Mouse (Mus musculus) neural tube, embryonic 12.5 days (tissue): ENCODE measurements at regions not wholly inside any gene's neighbourhood (a gene's known extent, or its start where the extent isn't known, plus 50 kb on each side); places are given as distances from the start of the nearest gene placed in this dataset.

Experiments
- ATAC-seq: fragments of 200-750 bp; cut with Nextera tagmentation; 2 replicates; pipeline ENCODE4 v1.8.0; 2017; ENCODE audit warnings: low read depth, mild to moderate bottlenecking, moderate TSS enrichment, moderate library complexity; ENCODE audit not compliant: low FRiP score
- H3K27ac ChIP-seq: fragments of 300-500 bp; sonication (generic); 2 replicates; pipeline ENCODE4 v1.5.1; 2016
- H3K27me3 ChIP-seq: fragments of 300-500 bp; sonication (generic); replicated peaks from 2 replicates; pipeline ENCODE4 v1.6.1; 2016; ENCODE audit warnings: mild to moderate bottlenecking
- H3K36me3 ChIP-seq: fragments of 300-500 bp; sonication (generic); 2 replicates; pipeline ENCODE4 v1.6.1; 2016; ENCODE audit warnings: mild to moderate bottlenecking
- H3K4me1 ChIP-seq: fragments of 300-500 bp; sonication (generic); 2 replicates; pipeline ENCODE4 v1.6.1; 2016
- H3K4me2 ChIP-seq: fragments of 300-500 bp; sonication (generic); replicated peaks from 2 replicates; pipeline ENCODE4 v1.6.1; 2016; ENCODE audit warnings: mild to moderate bottlenecking
- H3K4me3 ChIP-seq: fragments of 300-500 bp; sonication (generic); 2 replicates; pipeline ENCODE4 v1.5.1; 2016
- H3K9ac ChIP-seq: fragments of 300-500 bp; sonication (generic); 2 replicates; pipeline ENCODE4 v1.6.1; 2016; ENCODE audit warnings: mild to moderate bottlenecking
- H3K9me3 ChIP-seq: fragments of 300-500 bp; sonication (generic); 2 replicates; pipeline ENCODE4 v1.6.1; 2016; ENCODE audit warnings: mild to moderate bottlenecking
- WGBS: fragments of 180-500 bp; shearing (Covaris S2); methylation state at CpG from one replicate; pipeline ENCODE4 v1.1.7; 2016; 5-methylcytosine and 5-hydroxymethylcytosine counted together

GRCm38 (mm10) chr13:72961291-72961690, 299.0 kb upstream of the Irx4 start:
- Histone ChIP-seq H3K9ac (no peak overlapping the region), H3K4me1 (peaks cover 13% of the 10 kb centered on the region), H3K27ac (no peak overlapping the region), H3K4me2 (no peak overlapping the region), H3K4me3 (no peak overlapping the region), H3K9me3 (no peaks in the 10 kb centered on the region), H3K27me3 (no peaks in the 10 kb centered on the region; the same call in 1 of the 2 replicates), H3K36me3 (no peaks in the 10 kb centered on the region)
- WGBS, result 95% methylated on average over 3 of the region's 3 CpGs
- ATAC-seq, result no peak

GRCm38 (mm10) chr13:72972165-72972564, 288.1 kb upstream of the Irx4 start:
- no peak overlapping the region for H3K9ac ChIP-seq
- 95% methylated on average over 4 of the region's 4 CpGs for WGBS
- no peak overlapping the region for H3K27ac ChIP-seq
- ATAC-seq, result no peak
- H3K4me3 ChIP-seq, result no peak overlapping the region
- no peak overlapping the region for H3K4me2 ChIP-seq
- H3K27me3 ChIP-seq, result no peaks in the 10 kb centered on the region
- H3K9me3 ChIP-seq, result no peaks in the 10 kb centered on the region
- no peaks in the 10 kb centered on the region for H3K4me1 ChIP-seq
- H3K36me3 ChIP-seq, result no peaks in the 10 kb centered on the region

GRCm38 (mm10) chr13:72972894-72973293, 287.4 kb upstream of the Irx4 start:
- no peak overlapping the region for H3K4me2 ChIP-seq
- no peak for ATAC-seq
- no peaks in the 10 kb centered on the region for H3K36me3 ChIP-seq
- H3K27ac ChIP-seq, result no peak overlapping the region
- no peaks in the 10 kb centered on the region for H3K9me3 ChIP-seq
- no peaks in the 10 kb centered on the region for H3K27me3 ChIP-seq
- no peak overlapping the region for H3K4me3 ChIP-seq
- 46% methylated on average over 1 of the region's 1 CpGs for WGBS
- no peaks in the 10 kb centered on the region for H3K4me1 ChIP-seq
- no peak overlapping the region for H3K9ac ChIP-seq

- H3K27ac ChIP-seq, result no peak overlapping the region
- H3K9ac ChIP-seq, result no peak overlapping the region
- no peak for ATAC-seq
- no peak overlapping the region for H3K4me3 ChIP-seq
- WGBS, result 86% methylated on average over 6 of the region's 6 CpGs
- H3K4me2 ChIP-seq, result no peak overlapping the region
- no peaks in the 10 kb centered on the region for H3K27me3 ChIP-seq
- no peaks in the 10 kb centered on the region for H3K9me3 ChIP-seq
- H3K4me1 ChIP-seq, result no peaks in the 10 kb centered on the region
- no peaks in the 10 kb centered on the region for H3K36me3 ChIP-seq
These were observed 283.1 kb upstream of the Irx4 start for GRCm38 (mm10) chr13:72977213-72977612.

GRCm38 (mm10) chr13:72977971-72978370, 282.3 kb upstream of the Irx4 start:
- Histone ChIP-seq H3K4me2 (no peak overlapping the region), H3K9me3 (no peaks in the 10 kb centered on the region), H3K36me3 (no peaks in the 10 kb centered on the region), H3K27me3 (no peaks in the 10 kb centered on the region), H3K9ac (no peak overlapping the region), H3K27ac (no peak overlapping the region), H3K4me3 (no peak overlapping the region), H3K4me1 (no peaks in the 10 kb centered on the region)
- 77% methylated on average over 3 of the region's 3 CpGs for WGBS
- no peak for ATAC-seq

- ATAC-seq, result no peak
- H3K36me3 ChIP-seq, result no peaks in the 10 kb centered on the region
- no peak overlapping the region for H3K4me2 ChIP-seq
- no peaks in the 10 kb centered on the region for H3K9me3 ChIP-seq
- H3K9ac ChIP-seq, result no peak overlapping the region
- no peak overlapping the region for H3K4me3 ChIP-seq
- no peak overlapping the region for H3K27ac ChIP-seq
- H3K27me3 ChIP-seq, result no peaks in the 10 kb centered on the region
- H3K4me1 ChIP-seq, result no peaks in the 10 kb centered on the region
These were observed 281.3 kb upstream of the Irx4 start for GRCm38 (mm10) chr13:72978966-72979365.

GRCm38 (mm10) chr13:72992589-72993409, 267.5 kb upstream of the Irx4 start:
- Histone ChIP-seq H3K9ac (no peak overlapping the region), H3K27ac (no peak overlapping the region), H3K36me3 (no peaks in the 10 kb centered on the region), H3K27me3 (peaks cover 5% of the 10 kb centered on the region), H3K4me1 (peaks cover 15% of the 10 kb centered on the region), H3K9me3 (no peaks in the 10 kb centered on the region), H3K4me3 (no peak overlapping the region), H3K4me2 (peak overlapping the region; percentile 5; the same call in 1 of the 2 replicates)
- peak; percentile 85 for ATAC-seq
- WGBS, result 43% methylated on average over 17 of the region's 17 CpGs

GRCm38 (mm10) chr13:72993410-72993858, 266.8 kb upstream of the Irx4 start:
- peak overlapping the region; percentile 5; the same call in 1 of the 2 replicates for H3K4me2 ChIP-seq
- 38% methylated on average over 3 of the region's 3 CpGs for WGBS
- H3K27me3 ChIP-seq, result peaks cover 5% of the 10 kb centered on the region
- H3K9ac ChIP-seq, result no peak overlapping the region
- H3K9me3 ChIP-seq, result no peaks in the 10 kb centered on the region
- H3K4me3 ChIP-seq, result no peak overlapping the region
- H3K4me1 ChIP-seq, result peaks cover 15% of the 10 kb centered on the region
- no peaks in the 10 kb centered on the region for H3K36me3 ChIP-seq
- no peak overlapping the region for H3K27ac ChIP-seq
- ATAC-seq, result 0 out of 2 replicates have a peak, but pooled peaks have one; percentile 6

GRCm38 (mm10) chr13:72994538-72994937, 265.7 kb upstream of the Irx4 start:
- ATAC-seq, result no peak
- Histone ChIP-seq H3K9me3 (no peaks in the 10 kb centered on the region), H3K27me3 (peaks cover 5% of the 10 kb centered on the region), H3K4me2 (no peak overlapping the region), H3K36me3 (no peaks in the 10 kb centered on the region), H3K4me3 (no peak overlapping the region), H3K9ac (no peak overlapping the region), H3K27ac (no peak overlapping the region), H3K4me1 (peaks cover 15% of the 10 kb centered on the region)

- WGBS, result 50% methylated on average over 22 of the region's 22 CpGs
These were observed 251.3 kb upstream of the Irx4 start for GRCm38 (mm10) chr13:73008856-73009546.

GRCm38 (mm10) chr13:73009547-73010475, 250.5 kb upstream of the Irx4 start:
- peak; percentile 70 for ATAC-seq

More at GRCm38 (mm10) chr13:73008856-73009546, 251.3 kb upstream of the Irx4 start:
- no peak overlapping the region for H3K9ac ChIP-seq
- H3K9me3 ChIP-seq, result no peaks in the 10 kb centered on the region
- H3K4me3 ChIP-seq, result no peak overlapping the region
- H3K4me2 ChIP-seq, result peak overlapping the region; percentile 38
- H3K27me3 ChIP-seq, result peaks cover 6% of the 10 kb centered on the region; the same call in 1 of the 2 replicates
- H3K27ac ChIP-seq, result no peak overlapping the region
- ATAC-seq, result peak; percentile 66; the same call in 1 of the 2 replicates
- peaks cover 8% of the 10 kb centered on the region for H3K4me1 ChIP-seq
- no peaks in the 10 kb centered on the region for H3K36me3 ChIP-seq

GRCm38 (mm10) chr13:73019181-73019580, 241.1 kb upstream of the Irx4 start:
- no peaks in the 10 kb centered on the region for H3K27me3 ChIP-seq
- no peaks in the 10 kb centered on the region for H3K4me1 ChIP-seq
- no peaks in the 10 kb centered on the region for H3K9me3 ChIP-seq
- ATAC-seq, result no peak
- no peak overlapping the region for H3K4me3 ChIP-seq
- 73% methylated on average over 10 of the region's 10 CpGs for WGBS
- H3K27ac ChIP-seq, result no peak overlapping the region
- no peak overlapping the region for H3K9ac ChIP-seq
- H3K4me2 ChIP-seq, result no peak overlapping the region
- no peaks in the 10 kb centered on the region for H3K36me3 ChIP-seq

More at GRCm38 (mm10) chr13:73009547-73010475, 250.5 kb upstream of the Irx4 start:
- H3K4me2 ChIP-seq, result peak overlapping the region; percentile 38
- no peaks in the 10 kb centered on the region for H3K36me3 ChIP-seq
- peaks cover 8% of the 10 kb centered on the region for H3K4me1 ChIP-seq
- no peak overlapping the region for H3K9ac ChIP-seq
- H3K27ac ChIP-seq, result no peak overlapping the region
- peaks cover 6% of the 10 kb centered on the region; the same call in 1 of the 2 replicates for H3K27me3 ChIP-seq
- 79% methylated on average over 15 of the region's 15 CpGs for WGBS
- H3K4me3 ChIP-seq, result no peak overlapping the region
- H3K9me3 ChIP-seq, result no peaks in the 10 kb centered on the region
